Mouse (Mus musculus) G1E-ER4 (cell line): ENCODE measurements around the gene Lhfpl4. TPM values are rescaled to one million over a fixed set of nuclear protein-coding genes. Genes with fewer than 3 reads are reported as not detected.

Experiments used
- GATA1 ChIP-seq: IDR thresholded peaks from one replicate; pipeline ENCODE4 v1.8.0; 2012; ENCODE audit warnings: low read length, inconsistent platforms
- polyA plus RNA-seq: library from polyadenylated mRNA; stranded (reverse); fragments of >175 nt; gene quantifications from 2 replicates; pipeline ENCODE4 v1.2.3, GENCODE M21; 2012

The Lhfpl4 gene
- polyA plus RNA-seq, 1 experiment: not detected

DNA sequence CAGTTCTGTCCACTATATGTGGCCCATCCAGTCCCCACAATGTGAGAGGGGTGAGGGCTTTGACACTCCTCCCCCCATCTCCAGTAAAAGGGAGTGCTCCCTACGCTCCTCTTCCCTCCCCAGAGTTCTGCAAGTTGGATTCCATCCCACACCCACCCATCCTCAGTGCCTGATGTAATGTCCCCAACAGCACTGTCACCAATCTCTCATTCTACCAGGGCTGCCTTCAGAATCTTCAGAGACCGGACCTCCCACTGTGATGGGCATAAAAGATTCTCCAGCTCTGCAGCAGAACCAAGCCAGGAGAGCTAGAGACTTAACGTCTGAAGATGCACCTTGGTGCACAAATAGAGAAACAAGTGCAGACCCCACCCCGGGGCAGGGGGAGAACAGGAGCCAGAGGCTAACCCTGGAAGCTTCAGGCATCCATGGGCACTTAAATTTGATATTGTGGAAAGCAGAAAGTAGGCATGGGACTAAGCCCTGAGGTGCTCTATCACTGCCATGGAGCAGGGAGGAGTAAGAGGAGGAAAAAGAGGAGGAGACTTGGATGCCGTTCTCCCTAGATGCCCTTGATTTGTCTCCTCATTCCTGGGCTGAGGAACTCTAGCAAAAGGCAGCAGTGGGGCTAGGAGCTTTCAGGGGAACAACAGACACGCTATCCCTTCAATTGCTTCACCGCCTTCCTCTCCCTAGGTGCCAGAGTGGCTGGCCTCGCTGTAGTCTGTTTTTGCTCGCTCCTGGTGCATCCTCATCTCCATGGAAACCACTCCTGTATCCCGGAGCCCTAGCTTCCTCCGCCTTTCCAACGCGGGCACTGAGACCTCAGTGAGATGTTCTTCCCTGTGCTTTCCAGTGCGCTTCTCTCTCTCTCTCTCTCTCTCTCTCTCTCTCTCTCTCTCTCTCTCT, 16.6 kb downstream of the Lhfpl4 start:
- no peak for TF ChIP-seq GATA1

DNA sequence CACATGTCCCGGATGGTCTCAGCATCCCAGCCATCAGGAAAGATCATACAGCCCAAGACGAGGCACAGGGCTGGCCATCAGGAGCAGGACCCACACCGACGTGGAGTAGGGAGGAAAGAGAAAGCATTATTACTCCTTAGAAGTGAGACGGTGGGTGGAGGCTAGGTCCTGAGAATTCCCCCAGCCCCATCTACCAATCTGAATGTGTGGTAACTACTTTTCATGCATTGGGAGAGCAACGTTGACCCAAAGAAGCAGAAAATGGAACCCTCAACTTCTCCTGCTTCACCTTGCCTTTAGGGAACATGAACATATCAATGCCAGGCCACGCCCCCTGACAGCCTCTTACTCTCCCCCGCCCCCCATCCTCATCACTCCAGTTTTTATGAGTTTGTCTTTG, 18.6 kb downstream of the Lhfpl4 start:
- TF ChIP-seq GATA1: no peak

DNA sequence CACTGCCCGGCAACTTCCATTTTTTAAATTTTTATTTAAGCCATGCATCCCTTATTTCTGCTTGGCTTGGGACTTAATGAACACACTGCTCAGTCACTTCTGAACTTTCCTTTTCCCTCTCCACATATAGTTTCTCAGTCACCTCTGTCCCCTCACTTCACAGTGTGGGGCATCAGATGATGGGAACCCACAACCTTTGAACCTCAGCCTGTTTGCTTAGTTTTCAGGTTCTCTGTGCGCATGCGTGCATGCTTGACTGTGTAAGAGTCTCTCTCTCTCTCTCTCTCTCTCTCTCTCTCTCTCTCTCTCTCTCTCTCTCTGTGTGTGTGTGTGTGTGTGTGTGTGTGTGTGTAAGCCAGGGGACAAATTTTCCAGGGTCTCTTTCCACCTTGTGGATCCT, 19.7 kb downstream of the Lhfpl4 start:
- no peak for TF ChIP-seq GATA1

DNA sequence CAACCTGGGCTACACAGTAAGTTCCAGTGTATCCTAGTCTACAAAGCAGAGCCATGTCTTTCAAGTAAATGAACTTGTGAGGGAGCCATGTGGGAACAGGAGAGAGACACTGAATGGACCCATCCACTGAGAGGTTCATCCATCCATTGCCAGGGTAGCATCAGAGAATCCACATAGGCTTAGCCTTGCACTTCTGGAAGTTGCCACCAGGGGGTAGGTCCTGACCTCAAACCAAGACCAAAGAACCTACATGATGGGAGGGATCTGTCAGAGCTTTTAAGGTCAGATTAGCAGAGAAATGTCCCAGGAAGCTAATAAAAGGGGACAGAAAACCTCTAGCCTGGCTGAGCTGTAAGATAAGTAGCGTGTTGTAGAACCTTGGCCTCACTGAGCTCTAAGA, 22.6 kb downstream of the Lhfpl4 start:
- TF ChIP-seq GATA1: no peak

DNA sequence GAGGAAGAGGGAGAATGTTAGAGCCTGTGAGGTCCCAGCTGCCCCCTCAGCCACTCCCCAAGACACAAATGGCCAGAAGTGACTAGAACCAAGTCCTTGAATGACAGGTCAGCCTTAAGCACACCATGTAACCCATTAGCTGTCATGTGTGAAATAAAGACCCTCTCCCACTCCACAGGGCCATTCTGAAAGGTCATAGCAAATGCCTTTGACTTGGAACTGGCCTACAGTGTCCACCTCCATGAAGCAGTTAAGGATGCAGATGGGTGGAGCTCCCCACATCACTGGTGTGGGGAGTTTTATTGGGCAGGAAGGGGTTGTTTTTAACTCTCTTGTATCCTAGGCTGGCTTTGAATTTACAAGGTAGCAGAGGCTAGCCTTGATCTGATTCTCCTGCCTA, 23.2 kb downstream of the Lhfpl4 start:
- TF ChIP-seq GATA1: no peak

DNA sequence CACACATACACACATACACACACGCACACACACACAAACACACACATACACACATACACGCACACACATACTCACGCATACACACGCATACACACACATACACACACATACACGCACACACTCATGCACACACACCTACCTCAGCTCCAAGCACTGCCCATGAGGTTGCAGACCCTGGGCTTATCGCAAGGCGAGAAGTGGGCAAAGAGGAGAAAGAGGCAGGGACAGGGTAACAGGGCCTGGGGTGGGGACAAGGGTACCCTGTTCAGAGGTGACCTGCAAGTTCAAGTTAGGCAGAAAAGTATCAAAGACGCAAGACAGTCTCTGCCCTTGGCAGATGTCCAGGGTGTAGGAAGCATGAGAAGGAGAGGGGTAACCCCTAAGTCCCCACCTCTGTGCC, 24.5 kb downstream of the Lhfpl4 start:
- no peak for TF ChIP-seq GATA1

DNA sequence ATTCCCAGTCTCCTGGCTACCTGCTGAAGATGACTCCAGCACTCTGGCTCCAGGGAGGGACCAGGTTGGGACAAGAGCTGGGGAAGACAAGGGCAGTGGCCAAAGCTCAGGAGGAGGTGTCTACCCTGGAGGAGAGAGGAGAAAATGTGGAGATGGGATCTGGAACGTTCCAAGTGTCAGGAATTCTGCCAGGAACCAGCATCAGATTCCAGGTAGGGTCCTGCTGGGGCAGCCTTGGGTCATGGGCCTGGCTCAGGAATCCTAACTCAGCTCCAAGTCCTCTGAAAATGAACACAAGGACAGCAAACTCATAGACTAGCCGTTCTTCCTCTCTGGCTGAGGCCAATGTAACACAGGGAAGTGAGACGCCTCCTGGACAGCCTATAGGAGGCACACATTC, 25.3 kb downstream of the Lhfpl4 start:
- TF ChIP-seq GATA1: no peak

DNA sequence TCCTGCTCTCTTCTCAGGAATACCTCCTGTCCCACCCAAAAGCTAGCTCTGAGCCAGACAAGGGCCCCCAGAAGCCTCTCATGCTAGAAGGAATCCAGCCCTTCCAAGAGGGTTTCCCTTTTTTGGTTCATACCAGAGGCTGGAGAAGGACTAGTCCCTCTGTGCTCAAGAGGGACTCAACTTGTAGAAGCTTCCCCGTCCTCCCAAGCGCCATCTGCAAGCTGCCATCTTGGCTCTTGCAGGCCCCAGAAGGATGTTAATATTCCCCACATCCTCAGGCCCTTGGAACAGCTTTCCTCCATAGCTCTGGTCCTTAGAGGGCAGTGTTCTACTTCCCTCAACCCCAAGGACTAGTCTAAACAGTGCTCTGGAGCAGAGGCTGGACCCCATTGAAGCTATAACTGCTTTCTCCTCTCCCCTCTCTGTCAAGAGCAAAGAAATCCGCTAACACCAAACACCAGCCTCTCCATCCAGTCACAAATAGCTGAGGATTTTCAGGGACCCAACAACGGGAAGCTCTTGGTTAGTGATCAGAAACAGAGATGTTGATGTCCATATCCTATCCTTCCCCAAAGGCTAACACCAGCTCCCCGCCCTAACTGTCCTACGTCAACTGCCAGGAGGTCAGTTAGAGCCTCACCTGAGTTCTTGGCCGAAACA, 26.7 kb downstream of the Lhfpl4 start:
- no peak for TF ChIP-seq GATA1

DNA sequence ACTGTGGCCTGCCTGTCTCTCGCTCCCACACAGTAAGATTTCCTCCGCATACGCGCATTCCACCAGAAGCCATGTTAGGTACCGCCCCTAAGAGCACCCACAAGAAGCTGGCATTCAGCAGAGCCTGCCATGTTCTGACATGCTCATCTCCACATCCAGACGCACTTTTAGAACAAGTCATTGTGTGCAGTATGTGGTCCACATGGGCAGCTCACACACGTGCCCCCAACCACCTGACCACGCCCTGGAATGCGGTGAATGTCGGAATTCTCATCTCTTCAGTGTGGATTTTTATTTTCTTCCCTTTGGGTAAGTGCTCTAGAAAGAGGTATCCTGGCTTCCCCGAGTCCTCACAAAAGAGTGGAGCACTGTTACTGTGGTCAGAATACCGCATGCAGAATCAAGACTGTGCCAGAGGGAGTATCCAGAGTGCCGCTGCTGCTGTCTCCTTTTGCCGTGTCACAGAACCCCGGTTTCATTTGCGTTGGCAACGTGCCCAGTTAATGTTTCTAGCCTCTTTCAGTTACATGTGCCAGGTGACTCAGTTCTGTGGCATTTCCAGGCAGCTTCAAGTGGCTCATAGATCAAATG, 28.4 kb downstream of the Lhfpl4 start:
- TF ChIP-seq GATA1: no peak

DNA sequence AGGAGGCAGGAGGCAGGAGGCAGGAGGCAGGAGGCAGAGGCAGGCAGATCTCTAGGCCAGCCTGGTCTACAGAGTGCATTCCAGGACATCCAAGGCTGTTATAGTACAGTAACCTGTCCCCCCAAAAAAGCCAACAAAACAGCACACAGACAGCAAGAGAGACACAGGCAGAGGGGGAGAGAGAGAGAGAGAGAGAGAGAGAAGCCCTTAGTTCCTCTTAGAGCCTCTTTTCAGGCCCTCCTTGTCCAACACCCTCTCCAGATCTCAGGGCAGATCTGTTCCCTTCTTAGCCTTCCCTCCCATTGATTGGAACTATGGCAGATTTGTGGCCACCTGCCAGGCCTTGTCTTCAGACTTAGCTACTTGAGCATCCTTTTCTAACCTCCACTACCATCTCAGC, 31.7 kb downstream of the Lhfpl4 start:
- TF ChIP-seq GATA1: no peak

DNA sequence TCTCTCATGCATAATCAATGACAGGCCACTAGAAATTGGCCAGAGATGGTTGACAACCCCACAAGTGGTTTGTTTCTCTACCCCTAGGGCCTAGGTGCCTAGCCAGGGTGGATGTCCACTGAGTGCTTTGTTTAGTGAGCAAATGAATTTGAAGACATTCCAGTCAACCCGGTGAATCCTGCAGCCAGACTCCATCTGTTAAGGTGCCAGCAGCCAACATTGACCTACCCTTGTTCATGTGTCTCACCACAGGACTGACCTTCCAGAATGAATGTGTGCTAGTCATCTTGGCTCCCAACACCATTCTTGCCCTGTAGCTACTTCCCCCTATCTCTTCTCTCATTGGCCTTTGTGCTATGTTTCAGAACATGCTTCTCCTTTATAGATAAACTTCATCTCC, 33.2 kb downstream of the Lhfpl4 start:
- TF ChIP-seq GATA1: no peak

DNA sequence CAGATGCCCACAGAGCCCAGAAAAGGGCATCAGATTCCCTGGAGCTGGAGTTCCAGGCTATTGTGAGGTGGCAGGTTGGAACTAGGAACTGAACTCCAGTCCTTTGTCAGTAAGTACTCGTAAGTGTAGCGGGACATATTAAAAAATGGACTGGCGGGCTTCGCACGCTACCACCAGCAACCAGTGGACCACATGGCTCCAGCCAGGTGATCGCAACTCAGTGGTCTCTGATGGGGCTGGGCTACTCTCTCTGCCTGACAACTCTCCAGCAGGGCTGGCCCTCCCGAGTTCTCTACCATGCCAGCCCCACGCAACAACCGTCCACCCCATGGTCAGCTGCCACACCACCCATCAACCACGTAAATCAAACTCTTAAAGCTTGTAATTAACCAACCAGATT, 35.1 kb downstream of the Lhfpl4 start:
- no peak for TF ChIP-seq GATA1

DNA sequence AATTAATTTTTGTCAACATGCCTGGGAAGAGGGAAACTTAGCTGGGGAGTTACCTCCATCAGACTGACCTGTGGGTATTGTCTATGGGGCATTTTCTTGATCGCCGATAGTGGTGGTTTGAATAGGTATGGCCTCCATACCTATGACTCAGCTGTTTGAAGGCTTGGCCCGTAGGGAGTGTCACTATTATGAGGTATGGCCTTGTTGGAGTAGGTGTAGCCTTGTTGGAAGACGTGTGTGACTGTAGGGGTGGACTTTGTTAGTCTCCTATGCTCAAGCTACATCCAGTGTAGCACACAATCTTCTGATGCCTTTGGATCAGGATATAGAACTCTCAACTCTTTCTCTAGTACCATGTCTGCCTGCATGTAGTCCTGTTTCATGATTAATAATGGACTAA, 39.1 kb downstream of the Lhfpl4 start:
- no peak for TF ChIP-seq GATA1

DNA sequence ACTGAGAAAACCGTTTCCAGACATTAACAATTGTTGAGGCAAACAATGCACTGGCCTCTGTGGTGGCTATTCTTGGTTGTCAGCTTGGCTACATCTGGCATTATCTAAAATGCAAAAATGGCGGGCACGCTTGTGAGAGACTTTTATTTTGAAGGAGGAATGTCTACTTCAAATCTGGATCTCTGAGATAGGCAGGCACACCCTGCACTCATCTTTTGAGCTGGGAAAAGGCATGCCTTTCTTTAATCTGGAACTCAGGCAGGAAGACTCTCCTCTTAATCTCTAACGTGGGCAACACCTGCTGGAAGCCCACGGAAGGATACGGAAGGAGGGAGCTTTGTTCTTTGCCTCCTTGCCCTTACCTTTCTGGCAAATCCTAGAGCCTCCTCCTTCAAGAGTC, 40.3 kb downstream of the Lhfpl4 start:
- TF ChIP-seq GATA1: no peak

DNA sequence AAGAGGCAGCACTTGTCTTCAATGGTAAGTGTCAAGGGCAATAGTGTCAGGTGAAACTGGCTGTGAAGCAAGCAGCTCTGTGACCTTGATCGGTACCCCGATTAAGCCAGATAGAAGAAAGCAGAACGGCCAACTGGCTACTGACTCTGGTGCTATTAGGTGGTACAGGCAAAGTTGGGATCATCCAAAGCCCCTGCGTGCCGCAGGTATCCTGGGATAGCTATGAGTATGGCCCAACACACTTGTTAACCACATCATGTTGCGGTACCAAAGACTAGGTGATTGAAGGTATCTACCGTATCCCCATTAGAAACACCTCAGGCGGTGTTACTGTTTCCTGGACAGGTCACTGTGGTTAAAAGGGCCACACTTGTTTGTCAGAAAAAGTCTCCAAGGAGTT, 41.1 kb downstream of the Lhfpl4 start:
- TF ChIP-seq GATA1: no peak

DNA sequence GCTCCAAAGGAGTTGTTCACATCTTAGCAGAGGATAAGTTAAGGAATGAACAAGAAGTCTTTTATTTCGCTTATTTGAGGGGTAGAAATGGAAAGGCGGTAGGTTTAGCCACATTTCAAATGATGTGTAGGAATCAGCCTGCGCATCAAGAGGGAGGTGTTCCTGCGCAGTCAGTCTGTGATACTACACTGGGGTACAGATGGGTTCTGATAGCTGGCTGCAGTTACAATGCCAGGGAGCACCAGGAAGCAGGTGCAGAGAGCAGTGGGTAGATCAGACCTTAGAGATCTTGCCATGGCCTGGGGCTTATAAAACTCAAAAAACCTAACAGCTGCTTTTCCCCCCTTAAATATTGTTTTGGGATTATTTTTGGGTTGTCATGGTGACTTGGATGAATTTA, 49.9 kb downstream of the Lhfpl4 start:
- no peak for TF ChIP-seq GATA1

DNA sequence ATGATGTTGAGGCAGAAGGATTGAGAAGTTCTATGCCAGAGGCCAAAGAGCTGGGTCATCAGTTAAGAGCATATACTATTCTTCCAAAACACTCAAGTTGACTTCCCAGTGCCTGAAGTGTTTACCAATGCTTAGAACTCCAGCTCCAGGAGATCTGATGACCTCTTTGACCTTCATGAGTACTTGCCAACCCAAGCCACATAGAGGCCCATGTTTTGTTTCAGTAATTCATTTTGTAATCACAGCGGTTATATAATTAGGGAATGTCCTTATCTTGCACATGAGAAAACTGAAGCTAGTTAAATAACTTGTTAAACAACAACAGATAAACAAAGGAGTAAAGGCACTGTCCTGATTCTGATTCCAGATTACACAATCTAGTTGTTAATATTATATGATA, 50.4 kb downstream of the Lhfpl4 start:
- TF ChIP-seq GATA1: no peak
